Mouse (Mus musculus) midbrain, postnatal 0 days (tissue): ENCODE results near the gene Zfp472. TPM values are rescaled to one million over a fixed set of nuclear protein-coding genes. Genes with fewer than 3 reads are reported as not detected.

ENCODE experiments used
- ATAC-seq: fragments of 200-750 bp; cut with Nextera tagmentation; 2 replicates; pipeline ENCODE4 v1.8.0; 2017; ENCODE audit warnings: moderate number of reproducible peaks, mild to moderate bottlenecking, moderate TSS enrichment, moderate library complexity; ENCODE audit not compliant: low FRiP score
- DNase-seq: peaks from one replicate; pipeline ENCODE4 v3.0.0-alpha.2; 2015; ENCODE audit warnings: low spot score
- H3K27ac ChIP-seq: fragments of 300-500 bp; sonication (generic); 2 replicates; pipeline ENCODE4 v1.5.1; 2014; ENCODE audit warnings: low read depth, mild to moderate bottlenecking, low read length, mixed read lengths
- H3K27me3 ChIP-seq: fragments of 300-500 bp; sonication (generic); 2 replicates; pipeline ENCODE4 v1.6.1; 2014; ENCODE audit warnings: low read length, control low read depth, mixed read lengths; ENCODE audit not compliant: insufficient read depth
- H3K36me3 ChIP-seq: fragments of 300-500 bp; sonication (generic); 2 replicates; pipeline ENCODE4 v1.6.1; 2014; ENCODE audit warnings: low read length, control low read depth, mixed read lengths; ENCODE audit not compliant: insufficient read depth
- H3K4me1 ChIP-seq: fragments of 300-500 bp; sonication (generic); 2 replicates; pipeline ENCODE4 v1.6.1; 2014; ENCODE audit warnings: mild to moderate bottlenecking, control low read depth, antibody characterized with exemption, low read length, mixed read lengths; ENCODE audit not compliant: insufficient read depth
- H3K4me2 ChIP-seq: fragments of 300-500 bp; sonication (generic); 2 replicates; pipeline ENCODE4 v1.6.1; 2014; ENCODE audit warnings: low read depth, mild to moderate bottlenecking, low read length, mixed read lengths; ENCODE audit not compliant: poor library complexity, severe bottlenecking
- H3K4me3 ChIP-seq: fragments of 300-500 bp; sonication (generic); 2 replicates; pipeline ENCODE4 v1.5.1; 2014; ENCODE audit warnings: low read depth, mild to moderate bottlenecking, low read length, moderate library complexity
- H3K9ac ChIP-seq: fragments of 300-500 bp; sonication (generic); replicated peaks from 2 replicates; pipeline ENCODE4 v1.6.1; 2014; ENCODE audit warnings: mild to moderate bottlenecking, low read length, moderate library complexity, mixed read lengths; ENCODE audit not compliant: poor library complexity, severe bottlenecking
- H3K9me3 ChIP-seq: fragments of 300-500 bp; sonication (generic); 2 replicates; pipeline ENCODE4 v1.6.1; 2016; ENCODE audit warnings: low read length, control low read depth
- CTCF ChIP-seq: IDR thresholded peaks from 2 replicates; pipeline ENCODE4 v1.5.1; 2016; ENCODE audit warnings: antibody characterized with exemption, mild to moderate bottlenecking
- WGBS: fragments of 180-500 bp; shearing (Covaris S2); extraction: QIAGEN DNeasy Blood & Tissue Kit; methylation state at CpG from one replicate; pipeline ENCODE4 v1.1.7; 2014; 5-methylcytosine and 5-hydroxymethylcytosine counted together
- polyA plus RNA-seq: library from polyadenylated mRNA; unstranded; fragments of >200 nt; fragmentation: Nextera tagmentation; extraction: Ambion mirVana; gene quantifications from 2 replicates; pipeline ENCODE4 v1.2.1, GENCODE M21; 2015
- total RNA-seq: library from RNA; depleted of rRNA; stranded (reverse); fragments of >200 nt; gene quantifications from 2 replicates; pipeline ENCODE4 v1.2.3, GENCODE M21; 2014

The Zfp472 gene
- total and polyA plus RNA-seq, 2 experiments from 2014 or later, result 4.2 to 6.1 TPM

DNA sequence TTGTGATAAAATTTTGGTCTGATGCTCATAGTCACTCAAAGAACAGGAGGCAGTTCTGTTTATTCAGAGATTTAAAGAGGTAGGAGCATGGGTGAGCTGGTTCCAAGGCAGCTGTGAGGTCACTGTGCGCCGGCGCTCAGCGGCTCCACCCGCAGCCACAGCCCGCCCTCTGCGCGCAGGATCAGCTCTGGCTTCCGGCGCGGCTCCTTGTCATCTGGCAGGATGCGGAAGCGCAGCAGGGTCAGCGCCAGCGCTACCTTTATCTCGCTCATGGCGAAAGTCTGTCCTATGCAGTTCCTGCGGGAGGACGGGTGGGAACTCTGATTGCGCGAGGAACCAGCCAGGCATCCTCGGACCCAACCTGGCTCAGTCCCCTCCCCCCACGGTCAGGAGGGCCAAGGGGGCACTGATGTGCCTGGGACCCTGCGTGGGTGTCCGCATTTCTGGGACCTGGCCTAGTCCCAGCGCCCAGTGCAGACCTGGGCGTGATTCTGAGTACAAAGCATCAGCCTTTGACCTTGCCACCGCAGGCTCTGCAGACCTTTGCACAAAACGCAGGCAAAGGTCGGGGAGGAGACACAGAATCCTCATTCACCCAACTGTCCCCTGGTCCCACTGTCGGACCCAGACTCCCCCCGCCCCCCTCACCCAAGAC is 40.8 kb upstream of the Zfp472 start:
- WGBS, result 17% methylated on average over 32 of the region's 32 CpGs
- ATAC-seq (peak; percentile 98), DNase-seq (peak; percentile 83)
- peak overlapping the region; percentile 87 for H3K4me2 ChIP-seq
- H3K36me3 ChIP-seq, result no peaks in the 10 kb centered on the region
- H3K9me3 ChIP-seq, result peaks cover 6% of the 10 kb centered on the region; the same call in 1 of the 2 replicates
- H3K9ac ChIP-seq, result peak overlapping the region; percentile 73
- peak; percentile 18; the same call in 1 of the 2 replicates for TF ChIP-seq CTCF
- H3K4me3 ChIP-seq, result peak overlapping the region; percentile 47
- H3K27me3 ChIP-seq, result no peaks in the 10 kb centered on the region
- H3K27ac ChIP-seq, result peak overlapping the region; percentile 57; the same call in 1 of the 2 replicates
- H3K4me1 ChIP-seq, result peaks cover 3% of the 10 kb centered on the region

DNA sequence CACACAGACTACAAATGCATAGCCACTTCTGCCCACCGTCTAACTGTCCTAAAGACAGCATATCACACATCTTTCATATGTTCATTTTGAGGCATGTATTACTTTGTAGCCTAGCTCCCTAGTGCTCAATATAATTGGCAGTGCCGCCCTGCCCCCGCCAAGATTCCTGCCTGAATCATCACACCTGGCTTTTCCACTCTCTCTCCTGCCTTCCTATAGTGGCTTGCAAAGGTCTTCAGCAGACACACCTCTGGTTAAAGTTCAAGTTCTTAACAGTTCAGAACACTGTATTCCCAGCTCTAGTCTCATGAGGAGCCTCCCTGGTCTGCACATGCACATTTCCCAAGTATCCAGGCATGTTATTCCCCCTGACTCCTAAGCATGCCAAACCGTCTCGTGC is 37.8 kb upstream of the Zfp472 start:
- Histone ChIP-seq H3K9me3 (no peaks in the 10 kb centered on the region), H3K27me3 (no peaks in the 10 kb centered on the region), H3K9ac (no peak overlapping the region), H3K4me1 (peaks cover 3% of the 10 kb centered on the region), H3K4me3 (no peak overlapping the region), H3K27ac (no peak overlapping the region), H3K4me2 (no peak overlapping the region), H3K36me3 (no peaks in the 10 kb centered on the region)
- TF ChIP-seq CTCF, result no peak
- DNase-seq (no peak), ATAC-seq (no peak)
- WGBS, result 77% methylated on average over 5 of the region's 5 CpGs

DNA sequence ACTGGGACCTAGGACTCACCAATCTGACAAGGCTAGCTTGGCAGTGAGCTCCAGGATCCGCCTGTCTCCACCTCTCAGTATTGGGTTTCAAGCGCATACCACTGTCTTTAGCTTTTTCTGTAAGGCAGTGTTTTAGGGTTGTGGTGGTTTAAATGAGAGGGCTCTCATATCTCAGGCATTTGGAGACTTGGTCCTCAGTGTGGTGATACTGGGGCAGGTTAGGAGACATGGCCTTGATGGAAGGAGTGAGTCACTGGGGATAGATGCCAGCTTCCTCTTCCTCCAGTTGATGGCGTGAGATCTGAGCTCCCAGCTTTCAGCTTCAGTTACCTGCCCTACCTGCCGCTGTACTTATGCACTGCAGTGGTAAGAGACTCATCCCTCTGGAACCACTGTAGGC is 25.8 kb upstream of the Zfp472 start:
- 89% methylated on average over 4 of the region's 4 CpGs for WGBS
- TF ChIP-seq CTCF, result no peak

DNA sequence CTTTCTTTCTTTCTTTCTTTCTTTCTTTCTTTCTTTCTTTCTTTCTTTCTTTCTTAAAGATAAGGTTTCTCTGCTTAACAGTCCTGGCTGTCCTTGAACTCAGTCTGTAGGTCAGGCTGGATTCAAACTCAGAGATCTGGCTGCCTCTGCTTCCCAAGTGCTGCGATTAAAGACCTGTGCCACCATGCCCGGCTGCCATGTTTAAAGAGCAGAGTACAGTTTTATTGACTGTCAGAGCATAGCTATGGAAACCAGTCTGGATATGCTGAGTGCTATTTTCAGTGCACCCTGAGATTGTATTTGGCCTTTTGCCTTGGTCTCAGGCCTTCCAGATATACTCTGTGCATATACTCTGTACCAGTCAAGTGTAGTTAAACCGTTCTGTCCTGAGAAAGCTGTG is 22.0 kb upstream of the Zfp472 start:
- WGBS, result 92% methylated on average over 3 of the region's 3 CpGs
- no peaks in the 10 kb centered on the region for H3K36me3 ChIP-seq
- TF ChIP-seq CTCF, result no peak
- DNase-seq (no peak), ATAC-seq (no peak)
- no peaks in the 10 kb centered on the region; the same call in 1 of the 2 replicates for H3K4me1 ChIP-seq
- no peaks in the 10 kb centered on the region for H3K9me3 ChIP-seq
- no peak overlapping the region for H3K4me2 ChIP-seq
- no peak overlapping the region for H3K4me3 ChIP-seq
- H3K9ac ChIP-seq, result no peak overlapping the region
- no peaks in the 10 kb centered on the region for H3K27me3 ChIP-seq
- H3K27ac ChIP-seq, result no peak overlapping the region

More for the DNA sequence above, 25.8 kb upstream of the Zfp472 start:
- no peak overlapping the region for H3K9ac ChIP-seq
- no peak overlapping the region for H3K4me3 ChIP-seq
- no peak overlapping the region for H3K27ac ChIP-seq
- no peak for ATAC-seq
- H3K9me3 ChIP-seq, result no peaks in the 10 kb centered on the region
- DNase-seq, result no peak
- no peaks in the 10 kb centered on the region for H3K36me3 ChIP-seq
- H3K27me3 ChIP-seq, result no peaks in the 10 kb centered on the region
- no peak overlapping the region for H3K4me2 ChIP-seq
- H3K4me1 ChIP-seq, result no peaks in the 10 kb centered on the region

DNA sequence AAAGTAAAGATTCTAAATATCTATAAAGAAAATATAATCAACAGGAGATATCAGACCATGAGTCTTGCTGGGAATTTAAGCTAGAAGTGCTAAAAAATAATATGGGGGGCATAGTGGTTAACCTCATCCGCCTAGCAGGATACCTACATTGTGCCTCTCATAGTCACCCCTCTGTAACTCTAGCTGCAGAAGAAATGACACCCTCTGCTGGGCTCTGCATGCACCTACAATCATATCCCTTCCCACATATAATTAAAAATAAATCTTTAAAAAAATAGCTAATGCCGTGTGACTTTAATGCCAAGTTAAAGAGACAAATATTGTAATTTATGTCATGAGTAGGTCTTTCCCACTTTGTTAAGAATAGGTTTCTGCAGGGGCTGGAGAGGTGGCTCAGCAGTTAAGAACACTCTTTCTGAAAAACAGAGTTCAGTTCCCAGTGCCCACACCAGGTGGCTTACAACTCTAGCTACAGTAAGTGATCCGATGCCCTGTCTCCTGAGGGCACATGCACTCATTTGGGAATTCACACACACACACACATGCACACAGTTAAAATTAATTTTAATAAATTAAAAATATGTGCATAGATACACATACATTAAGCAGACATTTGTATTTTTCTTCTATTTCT is 21.1 kb upstream of the Zfp472 start:
- ATAC-seq, result no peak
- Histone ChIP-seq H3K27ac (no peak overlapping the region), H3K4me2 (no peak overlapping the region), H3K4me1 (no peaks in the 10 kb centered on the region; the same call in 1 of the 2 replicates), H3K9ac (no peak overlapping the region), H3K27me3 (no peaks in the 10 kb centered on the region), H3K36me3 (no peaks in the 10 kb centered on the region), H3K4me3 (no peak overlapping the region), H3K9me3 (no peaks in the 10 kb centered on the region)
- DNase-seq, result no peak
- TF ChIP-seq CTCF, result peak; percentile 31; the same call in 1 of the 2 replicates
- WGBS, result 57% methylated on average over 3 of the region's 3 CpGs

DNA sequence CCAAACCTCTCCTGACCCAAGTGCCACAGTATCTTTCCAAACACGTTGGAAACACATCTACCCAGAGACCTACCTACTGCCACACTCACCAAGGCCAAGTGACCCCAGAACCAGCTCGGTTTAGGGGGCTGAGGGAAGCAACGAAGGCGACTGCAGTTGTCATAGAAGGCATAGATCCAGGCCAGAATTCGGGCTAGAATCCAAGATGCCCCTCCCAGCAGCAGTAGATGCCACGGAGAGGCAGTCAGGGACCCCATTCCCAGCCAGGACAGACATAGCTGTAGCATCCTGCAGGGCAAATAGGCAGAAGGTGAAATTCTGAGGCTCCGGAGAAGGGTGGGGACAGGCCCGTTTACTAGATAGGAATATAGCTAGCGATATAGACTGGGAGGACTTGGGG is 18.9 kb upstream of the Zfp472 start:
- no peaks in the 10 kb centered on the region for H3K27me3 ChIP-seq
- no peaks in the 10 kb centered on the region for H3K36me3 ChIP-seq
- peak overlapping the region; percentile 43 for H3K4me3 ChIP-seq
- H3K9ac ChIP-seq, result peak overlapping the region; percentile 51
- peak overlapping the region; percentile 34; the same call in 1 of the 2 replicates for H3K27ac ChIP-seq
- 68% methylated on average over 9 of the region's 9 CpGs for WGBS
- DNase-seq (no peak), ATAC-seq (no peak)
- H3K4me1 ChIP-seq, result no peaks in the 10 kb centered on the region; the same call in 1 of the 2 replicates
- no peaks in the 10 kb centered on the region for H3K9me3 ChIP-seq
- H3K4me2 ChIP-seq, result peak overlapping the region; percentile 68
- no peak for TF ChIP-seq CTCF
